Mouse (Mus musculus): ENCODE data around the gene Folr2.

Folr2 gene

GRCm38 (mm10) chr7:101857094-101857493 lies at the start of gene Folr2:
Gene Folr2 (minus strand): TSS chr7:101857194.
- in situ Hi-C loops (cut with MboI; ENCODE audit: low pct_unique_long_range_greater_than_20kb in 1 of 2, low sequenced_read_pairs in 2 of 2, unreplicated experiment in 1 of 2) = no loop called here

- in situ Hi-C loops (cut with MboI; ENCODE audit: low pct_unique_long_range_greater_than_20kb in 1 of 2, low sequenced_read_pairs in 2 of 2, unreplicated experiment in 1 of 2) = no loop called here
Observed at GRCm38 (mm10) chr7:101906696-101907095, 49.7 kb upstream of the Folr2 start.

DNA sequence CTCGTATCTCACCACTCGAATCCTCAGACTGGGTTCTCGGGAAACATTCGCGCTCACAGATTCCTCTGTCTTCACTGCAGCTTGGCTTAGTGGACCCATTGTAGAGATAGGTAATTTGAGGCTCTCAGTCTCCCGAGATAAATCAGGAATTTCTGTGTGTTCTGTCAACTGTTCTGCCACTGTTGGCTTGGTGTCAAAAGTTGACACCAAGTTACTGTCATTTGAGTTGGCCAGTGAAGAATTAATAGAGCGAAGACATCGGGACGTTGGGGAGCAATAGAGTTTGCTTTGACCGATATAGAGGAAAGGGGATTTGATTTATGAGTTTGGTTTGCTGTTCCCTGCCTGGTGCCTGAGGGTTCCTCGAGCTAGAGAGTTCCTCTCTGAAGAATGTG lies 49.3 kb upstream of the Folr2 start, which contains the start of gene Tomt:
TSS of gene Tomt (minus strand) at position 73 of the 395 bp plus-strand sequence.
- in situ Hi-C loops (cut with MboI; ENCODE audit: low pct_unique_long_range_greater_than_20kb in 1 of 2, low sequenced_read_pairs in 2 of 2, unreplicated experiment in 1 of 2) = no loop called here

DNA sequence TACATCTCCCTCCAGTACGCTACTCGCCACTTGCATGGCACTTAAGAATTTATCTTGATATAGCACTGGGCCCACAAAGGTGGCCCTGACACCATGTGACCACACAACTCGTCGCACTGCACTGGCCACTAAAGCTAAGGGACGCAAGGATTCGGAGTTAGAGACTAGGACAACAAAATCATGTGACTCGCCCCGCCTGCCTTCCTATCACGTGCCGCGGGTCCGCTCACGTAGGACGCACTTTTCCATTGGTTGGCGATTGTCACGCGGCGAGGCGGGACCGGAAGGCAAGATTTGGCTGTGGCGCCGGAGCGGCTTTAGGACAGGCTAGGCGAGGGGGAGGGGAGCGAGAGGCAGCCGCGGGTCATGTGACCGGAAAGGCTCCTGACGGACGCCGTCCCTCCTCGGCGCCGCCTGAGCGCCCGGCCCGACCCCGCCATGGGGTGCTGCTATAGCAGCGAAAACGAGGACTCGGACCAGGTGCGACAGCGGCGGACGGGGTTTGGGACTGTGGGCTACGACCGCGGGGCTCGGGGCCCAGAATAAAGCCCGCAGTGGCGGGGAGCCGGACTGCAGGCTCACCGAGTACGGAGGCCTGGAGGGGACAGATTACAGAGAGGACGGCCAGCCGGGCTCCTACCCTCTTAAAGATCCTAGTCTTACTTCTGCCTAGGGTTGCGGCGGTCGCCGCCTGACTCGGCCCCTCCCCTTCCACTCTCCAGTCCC lies 48.7 kb upstream of the Folr2 start, which contains the start of gene Lamtor1:
TSS of gene Lamtor1 (plus strand) at position 344 of the 726 bp plus-strand sequence.
- in situ Hi-C loops (cut with MboI; ENCODE audit: low pct_unique_long_range_greater_than_20kb in 1 of 2, low sequenced_read_pairs in 2 of 2, unreplicated experiment in 1 of 2) = no loop called here

DNA sequence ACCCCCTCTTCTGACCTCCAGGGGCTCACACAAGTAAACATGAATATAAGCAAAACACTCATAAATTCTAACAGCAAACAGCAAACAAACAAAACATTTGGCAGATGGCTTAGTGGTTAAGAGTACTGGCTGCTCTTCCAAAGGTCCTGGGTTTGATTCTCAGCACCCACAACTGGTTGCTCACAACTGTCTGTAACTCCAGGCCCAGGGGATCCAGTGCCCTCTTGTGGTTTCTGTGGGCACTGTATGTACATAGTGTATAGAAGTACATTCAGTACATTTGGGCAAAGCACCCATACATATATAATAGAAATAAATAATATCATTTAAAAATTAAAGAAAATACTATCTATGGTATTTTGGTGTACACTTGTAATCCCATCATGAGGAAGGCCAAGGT lies 45.9 kb upstream of the Folr2 start:
- in situ Hi-C loops (cut with MboI; ENCODE audit: low pct_unique_long_range_greater_than_20kb in 1 of 2, low sequenced_read_pairs in 2 of 2, unreplicated experiment in 1 of 2) = no loop called here

GRCm38 (mm10) chr7:101901969-101902368 lies 45.0 kb upstream of the Folr2 start:
- in situ Hi-C loops (cut with MboI; ENCODE audit: low pct_unique_long_range_greater_than_20kb in 1 of 2, low sequenced_read_pairs in 2 of 2, unreplicated experiment in 1 of 2) = no loop called here

- in situ Hi-C loops (cut with MboI; ENCODE audit: low pct_unique_long_range_greater_than_20kb in 1 of 2, low sequenced_read_pairs in 2 of 2, unreplicated experiment in 1 of 2) = no loop called here
Observed at GRCm38 (mm10) chr7:101900331-101901097, 43.5 kb upstream of the Folr2 start.

GRCm38 (mm10) chr7:101896104-101897066 lies 39.4 kb upstream of the Folr2 start:
- in situ Hi-C loops (cut with MboI; ENCODE audit: low pct_unique_long_range_greater_than_20kb in 1 of 2, low sequenced_read_pairs in 2 of 2, unreplicated experiment in 1 of 2) = no loop called here

- in situ Hi-C loops (cut with MboI; ENCODE audit: low pct_unique_long_range_greater_than_20kb in 1 of 2, low sequenced_read_pairs in 2 of 2, unreplicated experiment in 1 of 2) = no loop called here
Observed at GRCm38 (mm10) chr7:101895695-101896094, 38.7 kb upstream of the Folr2 start.

DNA sequence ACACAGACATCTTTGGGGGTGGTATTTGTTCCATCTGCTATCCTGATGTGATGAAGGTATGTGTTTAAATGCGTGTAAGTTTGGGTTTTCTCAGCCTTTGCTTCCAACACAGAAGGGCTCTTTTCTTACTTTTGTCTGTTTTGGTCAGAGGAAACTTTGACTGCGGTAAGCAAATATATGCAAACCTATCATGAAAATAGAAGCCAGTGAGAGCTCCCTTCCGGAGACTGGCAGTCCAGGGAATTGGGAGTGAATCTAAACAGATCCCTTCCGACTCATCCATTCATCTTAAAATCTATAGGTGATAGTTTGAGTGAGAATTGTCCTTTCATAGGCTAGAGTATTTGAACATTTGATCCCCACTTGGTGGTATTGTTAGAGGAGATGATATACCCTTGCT lies 31.5 kb upstream of the Folr2 start:
- in situ Hi-C loops (cut with MboI; ENCODE audit: low pct_unique_long_range_greater_than_20kb in 1 of 2, low sequenced_read_pairs in 2 of 2, unreplicated experiment in 1 of 2) = no loop called here

GRCm38 (mm10) chr7:101886274-101886673 lies 29.3 kb upstream of the Folr2 start:
- in situ Hi-C loops (cut with MboI; ENCODE audit: low pct_unique_long_range_greater_than_20kb in 1 of 2, low sequenced_read_pairs in 2 of 2, unreplicated experiment in 1 of 2) = no loop called here

DNA sequence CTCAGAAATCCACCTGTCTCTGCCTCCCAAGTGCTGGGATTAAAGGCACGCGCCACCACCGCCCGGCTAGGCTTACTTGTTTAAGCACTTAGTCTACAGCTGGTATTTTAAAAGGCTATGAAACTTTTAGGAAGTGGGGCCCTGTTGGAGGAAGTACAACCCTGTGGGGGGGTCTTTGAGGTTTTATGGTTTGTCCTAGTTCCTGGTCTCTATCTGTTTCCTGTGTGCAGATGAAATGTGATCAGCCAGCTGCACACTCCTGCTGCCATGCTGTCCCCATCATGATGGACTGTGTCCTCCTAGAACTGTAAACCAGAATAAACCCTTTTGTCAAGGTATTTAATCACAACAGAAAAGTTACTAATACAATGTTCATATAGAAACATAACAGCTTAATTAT lies 27.2 kb upstream of the Folr2 start:
- in situ Hi-C loops (cut with MboI; ENCODE audit: low pct_unique_long_range_greater_than_20kb in 1 of 2, low sequenced_read_pairs in 2 of 2, unreplicated experiment in 1 of 2) = no loop called here

- in situ Hi-C loops (cut with MboI; ENCODE audit: low pct_unique_long_range_greater_than_20kb in 1 of 2, low sequenced_read_pairs in 2 of 2, unreplicated experiment in 1 of 2) = no loop called here
Observed at GRCm38 (mm10) chr7:101882413-101883154, 25.6 kb upstream of the Folr2 start.

GRCm38 (mm10) chr7:101880855-101881254 lies 23.9 kb upstream of the Folr2 start:
- in situ Hi-C loops (cut with MboI; ENCODE audit: low pct_unique_long_range_greater_than_20kb in 1 of 2, low sequenced_read_pairs in 2 of 2, unreplicated experiment in 1 of 2) = no loop called here

GRCm38 (mm10) chr7:101875978-101876377 lies 19.0 kb upstream of the Folr2 start:
- in situ Hi-C loops (cut with MboI; ENCODE audit: low pct_unique_long_range_greater_than_20kb in 1 of 2, low sequenced_read_pairs in 2 of 2, unreplicated experiment in 1 of 2) = no loop called here

DNA sequence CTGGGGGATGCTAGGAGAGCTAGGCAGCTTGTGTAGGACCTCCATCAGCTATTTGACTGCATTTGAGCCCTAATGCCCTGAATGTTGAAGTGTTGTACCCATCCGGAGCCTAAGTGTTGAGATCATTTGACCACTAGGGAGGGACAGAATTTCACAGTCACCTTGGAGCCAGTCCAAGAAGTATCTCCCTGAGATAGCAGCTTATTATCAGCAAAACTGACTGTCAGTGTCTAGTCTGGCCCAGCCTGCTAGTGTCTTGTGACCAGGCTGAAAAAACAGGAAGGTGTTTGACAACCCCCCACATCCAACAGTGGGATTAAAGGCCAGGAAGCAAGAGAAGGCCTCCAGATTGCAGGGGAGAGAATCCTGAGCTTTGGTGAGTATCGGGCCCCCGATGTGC lies 14.3 kb upstream of the Folr2 start:
- in situ Hi-C loops (cut with MboI; ENCODE audit: low pct_unique_long_range_greater_than_20kb in 1 of 2, low sequenced_read_pairs in 2 of 2, unreplicated experiment in 1 of 2) = no loop called here

DNA sequence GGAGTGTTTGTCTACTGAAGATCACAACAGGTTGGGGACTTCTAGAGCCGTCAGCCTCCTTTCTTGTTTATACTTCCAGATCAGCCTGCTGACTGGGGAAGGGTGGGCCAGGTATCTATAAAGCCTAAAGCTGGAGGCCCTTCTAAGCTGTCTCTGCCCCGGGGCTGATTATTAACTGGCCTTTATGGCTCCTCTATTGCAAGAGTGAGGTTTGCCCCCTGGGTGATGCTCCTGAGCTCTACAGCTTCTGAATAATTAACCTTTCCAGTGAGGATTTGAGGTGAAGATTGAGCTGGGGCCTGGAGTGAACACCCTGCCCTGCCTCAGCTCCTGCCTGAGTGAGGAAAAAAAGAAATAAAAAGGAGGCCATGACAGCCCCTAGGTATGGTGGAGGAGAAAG lies 13.6 kb upstream of the Folr2 start, which contains the start of gene Folr1:
TSS of gene Folr1 (minus strand) at position 160 of the 400 bp plus-strand sequence.
- in situ Hi-C loops (cut with MboI; ENCODE audit: low pct_unique_long_range_greater_than_20kb in 1 of 2, low sequenced_read_pairs in 2 of 2, unreplicated experiment in 1 of 2) = no loop called here

GRCm38 (mm10) chr7:101869163-101869500 lies 12.1 kb upstream of the Folr2 start:
- in situ Hi-C loops (cut with MboI; ENCODE audit: low pct_unique_long_range_greater_than_20kb in 1 of 2, low sequenced_read_pairs in 2 of 2, unreplicated experiment in 1 of 2) = no loop called here

Data from mouse embryonic stem cell (cell line).